Mouse (Mus musculus): Measurements from ENCODE around the gene Fbp1. TPM values are rescaled to one million over a fixed set of nuclear protein-coding genes. Genes with fewer than 3 reads are reported as not detected.
"Not testable (repeated sequence)": the region's sequence is repeated elsewhere in the genome, so short reads cannot be mapped to it uniquely, and the experiment has no call there.

Fbp1 gene
- polyA plus RNA-seq, 1 experiment from 2014 or later: 211 TPM

- Histone ChIP-seq H3K27ac (ENCODE audit: low read length) (no peak within 1 kb of the TSS), H3K4me3 (ENCODE audit: low read length) (no peak within 1 kb of the TSS), H3K9me3 (ENCODE audit: low read length) (no peaks in the 10 kb centered on the region), H3K27me3 (ENCODE audit: insufficient read depth, low read length) (0 out of 2 replicates have a peak, but pooled peaks cover 2% of the 10 kb centered on the region), H3K4me1 (ENCODE audit: insufficient read depth, low read length) (peaks cover 2% of the 10 kb centered on the region; the same call in 1 of the 2 replicates), H3K4me2 (replicated peaks; ENCODE audit: low read depth, low read length) (no peak within 1 kb of the TSS), H3K9ac (replicated peaks; ENCODE audit: low read length) (no peak within 1 kb of the TSS; the same call in 1 of the 2 replicates), H3K36me3 (ENCODE audit: insufficient read depth, low read length) (no peaks in the 10 kb centered on the region)
- no peak; the same call in 1 of the 2 replicates for ATAC-seq (ENCODE audit: low FRiP score, low TSS enrichment)
- whole genome bisulfite sequencing: 62% methylated on average over 21 of the region's 21 CpGs
These were observed 29.9 kb downstream of the Fbp1 start, which contains the start of gene Fbp2 for GRCm38 (mm10) chr13:62857941-62858915. Fbp2 (minus strand) TSS chr13:62858422.

GRCm38 (mm10) chr13:62856850-62857249, 31.2 kb downstream of the Fbp1 start:
- Histone ChIP-seq H3K27me3 (ENCODE audit: insufficient read depth, low read length) (0 out of 2 replicates have a peak, but pooled peaks cover 2% of the 10 kb centered on the region), H3K36me3 (ENCODE audit: insufficient read depth, low read length) (no peaks in the 10 kb centered on the region), H3K4me1 (ENCODE audit: insufficient read depth, low read length) (no peaks in the 10 kb centered on the region), H3K4me2 (replicated peaks; ENCODE audit: low read depth, low read length) (no peak overlapping the region), H3K27ac (ENCODE audit: low read length) (no peak overlapping the region), H3K9me3 (ENCODE audit: low read length) (no peaks in the 10 kb centered on the region), H3K4me3 (ENCODE audit: low read length) (no peak overlapping the region), H3K9ac (replicated peaks; ENCODE audit: low read length) (no peak overlapping the region)
- ATAC-seq (ENCODE audit: low FRiP score, low TSS enrichment): no peak
- WGBS: 76% methylated on average over 14 of the region's 14 CpGs

- H3K9ac ChIP-seq (replicated peaks; ENCODE audit: low read length): peak overlapping the region; percentile 53; the same call in 1 of the 2 replicates
- 0 out of 2 replicates have a peak, but pooled peaks cover 2% of the 10 kb centered on the region for H3K27me3 ChIP-seq (ENCODE audit: insufficient read depth, low read length)
- WGBS: 2% methylated on average over 5 of the region's 5 CpGs
- H3K9me3 ChIP-seq (ENCODE audit: low read length): no peaks in the 10 kb centered on the region
- no peaks in the 10 kb centered on the region for H3K4me1 ChIP-seq (ENCODE audit: insufficient read depth, low read length)
- H3K4me3 ChIP-seq (ENCODE audit: low read length): peak overlapping the region; percentile 26
- H3K27ac ChIP-seq (ENCODE audit: low read length): no peak overlapping the region
- peak; percentile 92 for ATAC-seq (ENCODE audit: low FRiP score, low TSS enrichment)
- peak overlapping the region; percentile 55 for H3K4me2 ChIP-seq (replicated peaks; ENCODE audit: low read depth, low read length)
- H3K36me3 ChIP-seq (ENCODE audit: insufficient read depth, low read length): no peaks in the 10 kb centered on the region
These were observed 31.8 kb downstream of the Fbp1 start for GRCm38 (mm10) chr13:62856305-62856675.

- Histone ChIP-seq H3K4me1 (ENCODE audit: insufficient read depth, low read length) (no peaks in the 10 kb centered on the region), H3K27me3 (ENCODE audit: insufficient read depth, low read length) (0 out of 2 replicates have a peak, but pooled peaks cover 2% of the 10 kb centered on the region), H3K27ac (ENCODE audit: low read length) (no peak overlapping the region), H3K4me2 (replicated peaks; ENCODE audit: low read depth, low read length) (peak overlapping the region; percentile 55), H3K9ac (replicated peaks; ENCODE audit: low read length) (0 out of 2 replicates have a peak overlapping the region, but pooled peaks have one; percentile 10), H3K4me3 (ENCODE audit: low read length) (peak overlapping the region; percentile 26), H3K9me3 (ENCODE audit: low read length) (no peaks in the 10 kb centered on the region), H3K36me3 (ENCODE audit: insufficient read depth, low read length) (no peaks in the 10 kb centered on the region)
- 29% methylated on average over 23 of the region's 25 CpGs for WGBS
- ATAC-seq (ENCODE audit: low FRiP score, low TSS enrichment): no peak
These were observed 32.4 kb downstream of the Fbp1 start for GRCm38 (mm10) chr13:62855396-62856304.

- Histone ChIP-seq H3K4me1 (ENCODE audit: insufficient read depth, low read length) (no peaks in the 10 kb centered on the region), H3K4me3 (ENCODE audit: low read length) (no peak overlapping the region), H3K9ac (replicated peaks; ENCODE audit: low read length) (no peak overlapping the region), H3K27me3 (ENCODE audit: insufficient read depth, low read length) (0 out of 2 replicates have a peak, but pooled peaks cover 2% of the 10 kb centered on the region), H3K27ac (ENCODE audit: low read length) (no peak overlapping the region), H3K36me3 (ENCODE audit: insufficient read depth, low read length) (no peaks in the 10 kb centered on the region), H3K9me3 (ENCODE audit: low read length) (no peaks in the 10 kb centered on the region), H3K4me2 (replicated peaks; ENCODE audit: low read depth, low read length) (peak overlapping the region; percentile 30; the same call in 1 of the 2 replicates)
- no peak for ATAC-seq (ENCODE audit: low FRiP score, low TSS enrichment)
- 10% methylated on average over 15 of the region's 15 CpGs for WGBS
These were observed 33.4 kb downstream of the Fbp1 start for GRCm38 (mm10) chr13:62854666-62855065.

GRCm38 (mm10) chr13:62833341-62833740, 54.7 kb downstream of the Fbp1 start:
- Histone ChIP-seq H3K27me3 (ENCODE audit: insufficient read depth, low read length) (no peaks in the 10 kb centered on the region), H3K9me3 (ENCODE audit: low read length) (no peaks in the 10 kb centered on the region), H3K4me3 (ENCODE audit: low read length) (no peak overlapping the region), H3K9ac (replicated peaks; ENCODE audit: low read length) (no peak overlapping the region), H3K36me3 (ENCODE audit: insufficient read depth, low read length) (no peaks in the 10 kb centered on the region), H3K4me2 (replicated peaks; ENCODE audit: low read depth, low read length) (no peak overlapping the region), H3K4me1 (ENCODE audit: insufficient read depth, low read length) (no peaks in the 10 kb centered on the region), H3K27ac (ENCODE audit: low read length) (no peak overlapping the region)
- no peak for ATAC-seq (ENCODE audit: low FRiP score, low TSS enrichment)
- WGBS: 42% methylated on average over 4 of the region's 4 CpGs

GRCm38 (mm10) chr13:62832239-62832638, 55.8 kb downstream of the Fbp1 start:
- no peak overlapping the region for H3K4me3 ChIP-seq (ENCODE audit: low read length)
- 80% methylated on average over 2 of the region's 2 CpGs for WGBS
- H3K4me1 ChIP-seq (ENCODE audit: insufficient read depth, low read length): no peaks in the 10 kb centered on the region
- no peak overlapping the region for H3K9ac ChIP-seq (replicated peaks; ENCODE audit: low read length)
- H3K9me3 ChIP-seq (ENCODE audit: low read length): no peaks in the 10 kb centered on the region
- ATAC-seq (ENCODE audit: low FRiP score, low TSS enrichment): no peak
- no peak overlapping the region for H3K4me2 ChIP-seq (replicated peaks; ENCODE audit: low read depth, low read length)
- H3K36me3 ChIP-seq (ENCODE audit: insufficient read depth, low read length): no peaks in the 10 kb centered on the region
- H3K27ac ChIP-seq (ENCODE audit: low read length): no peak overlapping the region
- no peaks in the 10 kb centered on the region for H3K27me3 ChIP-seq (ENCODE audit: insufficient read depth, low read length)

GRCm38 (mm10) chr13:62815705-62816104, 72.4 kb downstream of the Fbp1 start:
- 87% methylated on average over 3 of the region's 3 CpGs for WGBS
- not testable (repeated sequence) for H3K27ac ChIP-seq (ENCODE audit: low read length); H3K27me3 ChIP-seq (ENCODE audit: insufficient read depth, low read length); H3K4me3 ChIP-seq (ENCODE audit: low read length); H3K36me3 ChIP-seq (ENCODE audit: insufficient read depth, low read length); H3K9me3 ChIP-seq (ENCODE audit: low read length); H3K9ac ChIP-seq (replicated peaks; ENCODE audit: low read length); H3K4me1 ChIP-seq (ENCODE audit: insufficient read depth, low read length); H3K4me2 ChIP-seq (replicated peaks; ENCODE audit: low read depth, low read length); ATAC-seq (ENCODE audit: low FRiP score, low TSS enrichment)
